Mouse (Mus musculus) urinary bladder, adult 18-20 months (tissue): Measurements from ENCODE around the gene Fcrls.

Experiments
- DNase-seq, 2 experiments: peaks; one replicate each; pipeline ENCODE4 v3.0.0; 2022; ENCODE audit warnings: low spot score in 2 of 2, mixed read lengths in 2 of 2

The Fcrls gene

DNA sequence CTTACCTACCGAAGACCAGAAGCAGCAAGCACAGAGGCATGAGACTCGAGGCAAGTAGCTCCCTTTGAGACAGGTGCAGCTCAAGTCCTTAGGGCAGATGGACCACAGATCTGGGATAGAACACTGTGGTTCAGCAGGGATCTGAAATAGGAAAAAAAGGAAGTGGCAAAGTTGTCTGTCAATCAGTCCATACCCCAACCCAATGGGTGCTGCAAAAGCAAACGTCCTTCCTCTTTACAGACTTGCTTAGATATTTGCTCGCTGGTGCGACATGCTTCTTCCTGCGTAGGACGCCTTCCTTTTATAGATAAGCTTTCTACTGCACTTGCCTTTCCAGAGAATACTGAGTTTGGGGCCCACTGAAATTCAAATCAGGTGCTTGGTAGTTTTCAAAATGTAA is at the start of gene Fcrls:
TSS of gene Fcrls (minus strand) at position 303 of the 400 bp plus-strand sequence.
- DNase-seq = no peak

DNA sequence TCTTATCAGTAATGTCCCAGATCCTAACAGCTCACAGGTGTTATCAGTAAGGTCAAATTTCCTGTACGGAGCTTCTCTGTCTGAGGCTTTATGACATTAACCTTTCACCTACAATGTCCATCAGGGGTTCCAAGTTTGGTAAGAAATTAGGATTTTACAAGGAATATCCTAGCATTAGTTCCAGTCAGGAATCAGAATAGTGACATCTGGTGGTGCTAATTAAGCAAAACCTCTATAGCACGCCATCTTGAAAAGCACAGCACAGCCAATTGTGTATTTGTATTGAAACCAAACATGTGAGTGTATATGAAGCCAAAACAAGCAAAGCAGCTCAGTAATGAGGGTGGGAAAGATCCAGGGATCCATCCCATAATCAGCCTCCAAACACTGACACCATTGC is 46.4 kb upstream of the Fcrls start:
- no peak for DNase-seq

DNA sequence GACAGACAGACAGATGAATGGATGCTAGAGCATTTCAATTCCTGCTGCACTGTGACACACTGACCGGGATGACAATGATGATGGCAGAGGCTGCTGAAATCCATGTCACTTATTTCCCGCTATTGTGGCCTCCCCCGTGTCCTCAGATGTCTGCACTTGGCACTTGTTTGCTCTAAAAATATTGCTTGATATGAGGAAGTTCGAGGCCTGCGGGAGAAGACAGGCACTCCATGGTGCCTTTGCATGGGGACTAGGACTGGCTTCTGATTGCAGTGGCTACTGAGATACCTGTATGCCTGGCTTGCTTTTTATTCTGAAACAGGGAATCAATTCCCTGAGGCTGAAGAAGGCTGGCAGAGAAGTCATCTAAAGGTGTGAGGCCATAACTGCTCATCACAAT is 36.4 kb upstream of the Fcrls start:
- no peak for DNase-seq

DNA sequence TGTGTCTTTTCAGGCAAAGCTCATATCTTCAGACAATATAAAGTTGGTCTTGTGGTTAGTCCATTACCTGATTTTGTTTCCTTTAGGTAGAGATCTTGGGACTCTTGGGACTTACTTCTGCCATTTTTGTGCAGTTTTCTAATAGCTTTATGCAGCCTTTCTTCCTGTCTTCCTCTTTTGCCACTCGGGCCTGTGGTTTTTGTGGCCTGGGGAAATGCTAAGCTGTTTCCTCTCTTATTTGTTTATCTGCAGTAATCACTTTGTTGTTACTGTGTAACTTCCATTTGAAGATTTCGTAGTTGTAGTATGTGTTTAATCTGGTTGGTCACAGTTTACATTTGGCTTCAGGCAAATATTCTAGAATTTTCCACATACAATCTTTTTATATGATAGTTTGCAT is 10.8 kb upstream of the Fcrls start:
- DNase-seq = no peak

DNA sequence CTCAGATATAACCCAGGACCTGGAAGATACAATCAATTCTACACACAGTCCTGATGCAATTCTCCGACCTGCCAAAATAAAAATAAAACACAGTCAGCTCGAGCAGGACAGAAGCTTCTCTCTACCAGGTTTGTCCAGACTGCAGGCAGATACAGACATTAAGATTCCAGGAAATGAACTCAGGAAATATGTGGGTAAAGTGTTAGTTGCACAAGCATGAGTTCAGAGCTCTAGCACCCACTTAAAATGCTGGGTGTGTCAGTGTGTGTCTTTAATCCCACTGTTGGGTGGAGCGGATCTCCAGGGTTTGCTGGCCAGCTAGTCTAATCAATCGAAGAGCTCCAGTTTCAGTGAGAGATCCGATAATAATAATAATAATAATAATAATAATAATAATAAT is 3.0 kb upstream of the Fcrls start:
- DNase-seq = no peak

DNA sequence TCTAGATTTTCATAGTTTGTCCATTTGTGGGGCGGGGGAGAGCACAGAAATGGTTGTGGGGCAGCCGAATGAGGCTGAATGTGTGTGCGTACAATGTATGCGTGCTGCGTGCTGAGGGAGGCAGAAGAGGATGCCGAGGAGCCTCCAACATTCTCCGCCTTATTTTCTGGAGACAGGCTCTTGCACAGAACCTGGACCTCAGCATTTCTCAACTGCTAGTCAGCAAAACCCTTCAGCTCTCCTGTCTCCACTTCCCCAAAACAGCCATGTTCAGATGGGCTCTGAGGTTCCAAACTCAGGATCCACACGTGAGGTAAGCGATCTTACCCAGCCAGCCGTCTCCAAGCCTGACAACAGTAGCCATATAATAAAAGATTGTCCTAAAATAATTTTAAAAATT is 8.3 kb downstream of the Fcrls start:
- DNase-seq = no peak

DNA sequence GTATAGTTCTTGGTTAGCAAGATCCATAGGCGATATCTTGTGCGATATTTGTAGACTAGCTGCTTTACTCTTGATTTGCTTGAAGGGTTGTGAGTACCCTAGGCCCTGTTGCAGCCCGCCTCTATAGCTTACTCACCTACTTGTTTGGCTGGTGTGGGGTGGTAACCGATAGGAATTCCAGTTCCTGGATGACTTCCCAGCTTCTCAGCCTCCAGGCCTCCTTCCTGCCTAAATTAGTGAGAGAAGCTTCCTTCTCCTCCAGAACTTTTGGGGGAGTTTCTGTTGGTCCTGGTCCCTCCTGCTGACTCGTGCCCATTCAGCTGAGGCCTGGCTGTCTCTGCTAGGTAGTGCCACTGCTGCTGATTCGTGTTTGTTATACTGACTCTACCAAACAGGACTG is 14.0 kb downstream of the Fcrls start:
- no peak for DNase-seq

DNA sequence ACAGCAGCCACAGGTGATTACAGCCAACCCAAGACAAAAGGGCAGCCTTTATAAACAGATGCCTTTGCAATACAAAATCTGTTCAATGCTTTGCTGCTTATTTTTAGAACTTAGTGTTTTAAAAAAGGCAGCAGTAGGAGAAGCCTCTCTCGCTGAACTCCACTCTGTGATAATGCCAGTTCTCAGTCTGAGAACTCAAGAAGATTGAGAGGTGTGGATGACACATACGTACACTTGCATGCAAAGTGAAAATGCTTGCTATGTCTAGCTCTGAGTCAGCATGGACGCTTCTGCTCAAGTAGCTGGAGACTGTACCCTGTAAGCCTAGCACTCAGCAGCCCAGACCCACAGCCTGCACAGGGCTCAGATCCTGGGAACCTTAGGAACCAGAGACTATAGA is 16.2 kb downstream of the Fcrls start:
- no peak for DNase-seq

DNA sequence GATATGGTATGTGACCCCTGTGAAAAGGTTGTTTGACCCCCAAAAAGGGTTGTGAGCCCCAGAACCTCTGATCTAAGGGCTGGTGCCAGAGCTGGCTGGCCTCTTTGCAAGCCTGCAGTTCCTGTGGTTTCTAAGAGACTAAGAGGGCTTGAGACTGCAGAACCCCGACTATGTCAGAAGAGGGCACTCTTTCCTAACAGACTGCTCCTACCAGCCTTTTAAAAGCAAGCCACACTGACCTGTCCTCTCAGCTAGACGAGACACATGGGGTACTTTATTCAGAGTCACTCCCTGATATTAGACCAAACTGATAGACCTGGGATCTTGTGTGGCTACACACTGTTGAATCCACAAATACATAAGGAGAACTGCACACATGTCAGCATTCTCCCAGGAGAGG is 19.9 kb downstream of the Fcrls start:
- DNase-seq = peak in 1 of 2 experiments; percentile 4

DNA sequence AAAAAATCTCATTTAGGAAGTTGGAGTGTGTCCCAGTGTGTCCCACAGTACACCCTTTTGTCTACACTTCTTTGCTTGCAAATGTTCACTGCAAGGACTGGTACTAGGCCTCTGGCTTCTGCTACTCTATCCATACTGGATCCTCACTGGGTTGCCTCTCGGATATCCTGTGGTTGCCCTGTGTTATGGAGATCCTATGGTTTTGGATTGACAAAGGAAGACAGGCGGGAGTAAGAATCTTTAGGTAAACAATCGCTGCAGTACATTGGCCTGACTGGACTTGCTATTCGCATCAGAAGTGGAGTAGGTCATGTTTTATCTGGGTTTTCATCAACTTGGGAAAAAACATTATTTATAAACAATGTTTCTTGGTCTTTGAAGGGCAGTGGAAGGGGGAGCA is 22.6 kb downstream of the Fcrls start:
- no peak for DNase-seq

DNA sequence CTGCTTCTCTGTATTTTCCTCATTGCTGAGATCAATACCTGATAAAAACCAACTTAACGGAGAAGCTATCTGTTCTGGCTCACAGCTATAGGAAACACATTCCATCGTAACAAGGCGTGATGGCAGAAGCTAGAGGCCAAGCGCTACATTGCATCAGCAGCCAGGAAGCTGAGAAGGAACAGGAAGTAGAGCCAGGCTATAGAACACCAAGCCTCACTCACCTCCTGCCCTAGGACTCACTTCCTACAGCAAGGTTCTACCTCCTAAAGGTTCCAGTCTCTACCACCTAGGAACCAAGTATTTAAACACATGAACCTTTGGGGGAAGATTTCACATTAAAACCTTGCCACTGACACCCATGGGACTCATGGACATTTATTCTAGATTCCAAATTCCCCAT is 39.9 kb downstream of the Fcrls start:
- no peak for DNase-seq

DNA sequence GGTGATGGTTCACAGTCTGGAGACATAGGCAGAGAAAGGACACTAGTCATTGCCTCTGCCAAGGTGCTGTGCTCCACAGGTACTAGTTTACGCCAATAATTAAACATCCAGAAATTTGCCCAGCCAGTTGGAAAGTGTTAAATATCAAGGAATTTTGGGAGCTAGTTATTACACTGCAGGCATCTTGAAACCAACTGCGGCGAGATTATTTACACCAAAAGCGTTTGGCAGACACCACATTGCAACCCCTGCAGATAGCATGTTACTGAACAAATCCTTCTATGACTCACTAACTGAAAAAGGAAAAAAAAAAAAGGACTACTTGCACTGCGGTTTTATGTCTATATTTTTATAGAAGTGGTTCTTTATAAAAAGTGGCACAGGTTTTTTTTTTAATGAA is 41.2 kb downstream of the Fcrls start:
- DNase-seq = no peak

DNA sequence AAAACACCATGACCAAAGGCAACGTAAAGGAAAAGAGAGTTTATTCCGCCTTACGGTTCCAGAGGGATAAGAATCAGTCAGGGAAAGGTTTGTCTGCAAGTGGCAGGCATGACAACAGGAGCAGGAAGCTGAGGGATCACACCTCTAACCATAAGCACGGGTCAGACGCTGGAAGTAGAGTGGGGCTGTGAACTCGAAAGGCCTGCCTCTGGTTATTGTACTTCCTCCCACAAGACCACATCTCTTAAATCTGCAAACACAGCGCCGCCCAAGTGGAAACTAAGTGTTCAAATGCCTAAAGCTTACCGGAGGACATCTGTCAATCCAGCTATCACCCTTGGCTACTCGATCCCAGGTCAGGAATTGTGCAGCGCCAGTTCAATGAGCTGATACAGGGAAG is 48.4 kb downstream of the Fcrls start:
- no peak for DNase-seq

DNA sequence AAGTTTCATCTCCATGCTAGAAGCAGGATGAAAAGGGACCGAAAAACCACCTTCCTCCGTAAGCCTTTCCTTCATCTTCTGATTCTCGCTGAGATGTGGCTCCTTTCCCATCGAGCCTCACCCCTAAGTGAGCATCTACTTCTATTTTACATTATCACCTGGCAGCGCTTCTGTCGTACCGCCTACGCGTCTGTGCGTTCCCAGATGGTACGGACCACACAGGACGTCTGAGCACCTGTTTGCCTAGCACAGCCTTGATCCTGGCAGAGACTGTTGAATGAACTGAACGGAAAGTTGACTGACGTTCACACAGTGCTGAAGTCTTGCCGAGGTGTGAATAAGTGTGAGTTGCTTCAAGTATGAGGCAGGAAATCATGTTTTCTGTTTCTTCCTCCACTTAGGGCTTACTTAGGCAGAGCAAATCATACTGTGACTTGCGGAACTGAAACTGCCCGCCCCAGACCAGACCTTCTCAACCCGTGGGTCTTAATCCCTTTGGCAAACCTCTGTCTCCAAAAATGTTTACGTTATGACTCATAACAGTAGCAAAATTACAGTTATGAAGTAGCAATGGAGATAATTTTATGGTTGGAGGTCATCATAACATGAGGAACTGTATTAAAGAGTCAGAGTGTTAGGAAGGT is 49.2 kb downstream of the Fcrls start:
- DNase-seq = no peak

DNA sequence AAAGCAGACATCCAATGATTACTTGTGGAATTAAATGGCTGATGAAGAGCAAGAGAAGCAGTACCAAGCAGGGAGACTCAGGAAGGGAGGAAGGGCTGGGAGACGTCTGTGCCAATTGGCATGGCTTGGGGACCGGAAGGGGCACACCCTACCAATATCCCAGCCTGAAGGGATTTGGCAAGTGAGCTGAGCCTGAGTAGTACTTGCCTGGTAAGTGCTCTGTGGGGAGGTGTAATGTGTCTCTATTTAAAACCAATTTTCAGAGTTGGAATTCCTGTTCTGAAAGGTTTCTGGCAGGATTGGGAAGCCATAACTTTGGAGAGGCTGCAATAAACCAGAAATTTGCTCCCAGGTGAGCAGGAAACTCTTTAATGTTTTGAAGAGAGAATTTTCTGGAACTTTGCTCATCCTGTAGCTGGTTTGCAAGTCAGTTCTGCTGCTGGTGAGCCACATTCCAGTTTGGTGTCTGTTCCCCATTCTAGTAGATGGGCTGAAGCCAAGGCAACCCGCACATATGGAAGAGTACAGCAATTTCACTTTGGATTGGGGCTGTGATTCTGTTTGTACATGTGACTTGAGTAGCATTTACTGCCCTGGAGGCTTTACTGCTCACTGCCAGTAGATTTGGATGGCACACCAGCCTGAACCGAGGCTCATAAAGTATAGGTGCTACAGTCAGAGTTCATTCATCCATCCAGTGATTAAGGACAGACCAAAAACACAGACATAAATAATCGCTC is 57.0 kb downstream of the Fcrls start:
- DNase-seq = no peak
